Mouse (Mus musculus) embryonic facial prominence, embryonic 10.5 days (tissue): ENCODE results near the gene P2ry13. TPM values are rescaled to one million over a fixed set of nuclear protein-coding genes. Genes with fewer than 3 reads are reported as not detected.

Experiments
- DNase-seq: peaks from one replicate; pipeline ENCODE4 v3.0.0-alpha.2; 2017; ENCODE audit warnings: low spot score
- H3K27ac ChIP-seq: fragments of 300-500 bp; sonication (generic); replicated peaks from 2 replicates; pipeline ENCODE4 v1.5.1; 2016; ENCODE audit warnings: mild to moderate bottlenecking
- H3K27me3 ChIP-seq: fragments of 300-500 bp; sonication (generic); replicated peaks from 2 replicates; pipeline ENCODE4 v1.6.1; 2016; ENCODE audit warnings: low read depth, mild to moderate bottlenecking; ENCODE audit not compliant: poor library complexity, severe bottlenecking
- H3K36me3 ChIP-seq: fragments of 300-500 bp; sonication (generic); replicated peaks from 2 replicates; pipeline ENCODE4 v1.6.1; 2016; ENCODE audit warnings: mild to moderate bottlenecking, moderate library complexity
- H3K4me1 ChIP-seq: fragments of 300-500 bp; sonication (generic); 2 replicates; pipeline ENCODE4 v1.6.1; 2016
- H3K4me3 ChIP-seq: fragments of 300-500 bp; sonication (generic); 2 replicates; pipeline ENCODE4 v1.5.1; 2016; ENCODE audit warnings: mild to moderate bottlenecking, moderate library complexity
- H3K9me3 ChIP-seq: fragments of 300-500 bp; sonication (generic); 2 replicates; pipeline ENCODE4 v1.6.1; 2016; ENCODE audit warnings: mild to moderate bottlenecking
- WGBS: fragments of 180-500 bp; shearing (Covaris S2); methylation state at CpG from one replicate; pipeline ENCODE4 v1.1.7; 2016; 5-methylcytosine and 5-hydroxymethylcytosine counted together
- polyA plus RNA-seq: library from polyadenylated mRNA; unstranded; fragments of >200 nt; fragmentation: Nextera tagmentation; extraction: Ambion mirVana; gene quantifications from 2 replicates; pipeline ENCODE4 v1.2.1, GENCODE M21; 2016

The P2ry13 gene
- polyA plus RNA-seq, 1 experiment from 2014 or later: 0.30 TPM

DNA sequence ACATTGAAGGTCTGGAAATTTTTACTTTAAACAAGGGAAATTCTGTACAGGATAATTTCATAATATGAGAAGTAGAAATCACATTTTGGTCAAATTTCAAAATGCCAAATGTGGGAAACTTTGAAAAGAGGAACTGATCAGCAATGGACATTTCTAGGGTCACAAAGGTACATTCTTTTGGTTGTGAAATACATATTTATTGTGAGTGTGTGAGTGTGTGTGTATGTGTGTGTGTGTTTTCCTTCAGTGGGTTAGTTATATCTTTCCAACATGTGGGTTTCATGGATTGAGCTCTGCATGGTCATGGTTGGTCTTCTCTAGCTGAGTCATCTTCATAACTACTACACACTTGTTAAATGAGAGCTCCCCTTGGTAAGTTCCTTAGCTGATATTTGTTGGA lies 1.7 kb upstream of the P2ry13 start:
- Histone ChIP-seq H3K4me1 (peaks cover 4% of the 10 kb centered on the region; the same call in 1 of the 2 replicates), H3K9me3 (no peaks in the 10 kb centered on the region), H3K27me3 (no peaks in the 10 kb centered on the region), H3K36me3 (no peaks in the 10 kb centered on the region), H3K27ac (no peak overlapping the region), H3K4me3 (no peak overlapping the region)
- DNase-seq: no peak

GRCm38 (mm10) chr3:59211784-59212183 lies 1.1 kb upstream of the P2ry13 start:
- Histone ChIP-seq H3K36me3 (no peaks in the 10 kb centered on the region), H3K4me1 (peaks cover 4% of the 10 kb centered on the region; the same call in 1 of the 2 replicates), H3K4me3 (no peak overlapping the region), H3K27me3 (no peaks in the 10 kb centered on the region), H3K27ac (no peak overlapping the region), H3K9me3 (no peaks in the 10 kb centered on the region)
- DNase-seq: no peak
- WGBS: 85% methylated on average over 8 of the region's 8 CpGs

GRCm38 (mm10) chr3:59210089-59210488 lies 593 bp downstream of the P2ry13 start:
- Histone ChIP-seq H3K27me3 (no peaks in the 10 kb centered on the region), H3K36me3 (no peaks in the 10 kb centered on the region), H3K27ac (no peak overlapping the region), H3K9me3 (no peaks in the 10 kb centered on the region), H3K4me3 (no peak overlapping the region), H3K4me1 (peaks cover 4% of the 10 kb centered on the region; the same call in 1 of the 2 replicates)
- DNase-seq: no peak
- WGBS: 67% methylated on average over 8 of the region's 8 CpGs

GRCm38 (mm10) chr3:59208650-59209548 lies 1.8 kb downstream of the P2ry13 start:
- Histone ChIP-seq H3K27ac (no peak overlapping the region; the same call in 1 of the 2 replicates), H3K4me1 (peaks cover 4% of the 10 kb centered on the region; the same call in 1 of the 2 replicates), H3K27me3 (no peaks in the 10 kb centered on the region), H3K4me3 (no peak overlapping the region), H3K9me3 (no peaks in the 10 kb centered on the region), H3K36me3 (no peaks in the 10 kb centered on the region)
- WGBS: 65% methylated on average over 4 of the region's 4 CpGs
- DNase-seq: peak; percentile 18

- Histone ChIP-seq H3K9me3 (no peaks in the 10 kb centered on the region), H3K4me1 (peaks cover 4% of the 10 kb centered on the region; the same call in 1 of the 2 replicates), H3K27me3 (no peaks in the 10 kb centered on the region), H3K36me3 (no peaks in the 10 kb centered on the region), H3K27ac (no peak overlapping the region), H3K4me3 (no peak overlapping the region)
- DNase-seq: no peak
- whole genome bisulfite sequencing: 74% methylated on average over 4 of the region's 4 CpGs
Measured at GRCm38 (mm10) chr3:59205941-59206340, 4.7 kb downstream of the P2ry13 start.

DNA sequence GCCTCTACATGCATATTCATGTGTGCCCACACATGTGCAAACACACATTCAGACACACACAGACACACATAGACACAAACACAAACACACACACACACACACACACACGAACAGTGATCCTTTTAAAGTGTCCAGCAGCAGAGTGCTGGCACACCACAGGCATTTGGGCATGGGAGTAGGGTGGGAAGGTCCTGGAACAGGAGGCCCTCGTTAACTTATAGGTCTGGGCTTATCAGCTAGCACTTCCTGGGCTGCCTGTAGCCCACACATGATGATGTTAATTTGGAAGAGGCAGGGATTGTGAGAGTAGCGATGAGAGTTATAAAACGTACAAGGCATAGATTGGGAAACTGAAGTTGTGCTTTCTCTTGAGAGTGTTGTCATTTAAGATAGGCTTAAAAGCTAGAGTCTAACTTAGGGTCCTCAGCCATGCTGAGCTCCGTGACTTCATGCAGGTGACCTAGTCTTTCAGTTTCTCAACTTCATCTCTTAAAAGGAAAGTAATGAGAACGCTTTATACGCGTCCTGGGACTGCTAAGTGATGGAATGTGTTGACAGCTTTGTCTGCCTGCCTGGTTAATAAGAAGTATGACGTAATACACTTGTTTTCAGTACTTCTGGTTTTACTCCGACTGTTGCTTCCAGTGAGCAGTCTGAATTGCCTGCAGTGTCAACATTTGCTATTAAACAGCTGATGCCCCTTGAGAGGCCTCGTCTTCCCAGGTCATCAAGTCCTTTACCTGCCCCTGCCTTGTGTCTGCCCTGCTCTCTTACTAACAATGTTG lies 5.8 kb downstream of the P2ry13 start:
- WGBS: 84% methylated on average over 11 of the region's 11 CpGs
- no peak overlapping the region for H3K4me3 ChIP-seq
- H3K4me1 ChIP-seq: peaks cover 4% of the 10 kb centered on the region; the same call in 1 of the 2 replicates
- no peak for DNase-seq
- H3K27me3 ChIP-seq: no peaks in the 10 kb centered on the region
- no peaks in the 10 kb centered on the region for H3K9me3 ChIP-seq
- H3K36me3 ChIP-seq: no peaks in the 10 kb centered on the region
- H3K27ac ChIP-seq: no peak overlapping the region

- Histone ChIP-seq H3K4me1 (peaks cover 4% of the 10 kb centered on the region; the same call in 1 of the 2 replicates), H3K36me3 (no peaks in the 10 kb centered on the region), H3K27me3 (no peaks in the 10 kb centered on the region), H3K4me3 (no peak overlapping the region), H3K27ac (no peak overlapping the region), H3K9me3 (no peaks in the 10 kb centered on the region)
- no peak for DNase-seq
- WGBS: 85% methylated on average over 8 of the region's 8 CpGs
Measured at GRCm38 (mm10) chr3:59203802-59204520, 6.7 kb downstream of the P2ry13 start.

GRCm38 (mm10) chr3:59197329-59197948 lies 13.2 kb downstream of the P2ry13 start:
- H3K4me3 ChIP-seq: no peak overlapping the region
- H3K27ac ChIP-seq: no peak overlapping the region
- 87% methylated on average over 4 of the region's 4 CpGs for WGBS
- no peaks in the 10 kb centered on the region for H3K9me3 ChIP-seq
- DNase-seq: no peak
- H3K27me3 ChIP-seq: no peaks in the 10 kb centered on the region
- no peaks in the 10 kb centered on the region for H3K36me3 ChIP-seq
- H3K4me1 ChIP-seq: no peaks in the 10 kb centered on the region

- H3K4me1 ChIP-seq: no peaks in the 10 kb centered on the region
- DNase-seq: no peak
- whole genome bisulfite sequencing: 84% methylated on average over 7 of the region's 7 CpGs
- no peak within 1 kb of the TSS for H3K27ac ChIP-seq
- no peaks in the 10 kb centered on the region for H3K27me3 ChIP-seq
- H3K36me3 ChIP-seq: no peaks in the 10 kb centered on the region
- H3K9me3 ChIP-seq: no peaks in the 10 kb centered on the region
- no peak within 1 kb of the TSS for H3K4me3 ChIP-seq
Measured at GRCm38 (mm10) chr3:59194938-59195337, 15.7 kb downstream of the P2ry13 start, which contains the start of gene Gpr87. TSS of gene Gpr87 (minus strand) at chr3:59195104.

DNA sequence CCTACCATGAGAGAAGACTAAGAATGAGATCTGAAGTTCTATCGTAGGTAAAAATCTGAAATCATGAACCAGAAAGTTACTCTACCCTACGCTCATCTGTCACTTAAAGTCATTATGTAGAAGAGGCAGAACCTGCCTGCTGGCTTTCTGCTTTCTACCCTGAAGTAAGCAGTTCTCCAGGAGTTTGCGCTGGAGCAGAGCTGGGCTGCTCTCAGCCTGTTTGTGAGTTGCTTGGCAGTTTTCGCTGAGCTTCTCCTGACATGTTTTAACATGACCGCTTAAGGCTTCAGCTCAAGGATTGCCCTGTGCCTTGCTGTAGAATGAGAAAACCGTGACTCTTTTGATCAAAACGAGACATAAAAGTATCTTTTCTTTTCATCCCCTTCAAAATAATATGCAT lies 16.6 kb downstream of the P2ry13 start:
- DNase-seq: no peak
- 87% methylated on average over 7 of the region's 7 CpGs for WGBS
- H3K27me3 ChIP-seq: no peaks in the 10 kb centered on the region

GRCm38 (mm10) chr3:59191674-59192073 lies 19.0 kb downstream of the P2ry13 start:
- no peaks in the 10 kb centered on the region for H3K9me3 ChIP-seq
- H3K4me1 ChIP-seq: no peaks in the 10 kb centered on the region
- H3K4me3 ChIP-seq: no peak overlapping the region
- DNase-seq: no peak
- WGBS: 95% methylated on average over 6 of the region's 6 CpGs
- no peaks in the 10 kb centered on the region for H3K36me3 ChIP-seq
- H3K27me3 ChIP-seq: no peaks in the 10 kb centered on the region
- no peak overlapping the region for H3K27ac ChIP-seq

More for the DNA sequence above, 16.6 kb downstream of the P2ry13 start:
- no peaks in the 10 kb centered on the region for H3K9me3 ChIP-seq
- H3K27ac ChIP-seq: no peak overlapping the region
- no peaks in the 10 kb centered on the region for H3K4me1 ChIP-seq
- H3K4me3 ChIP-seq: no peak overlapping the region
- H3K36me3 ChIP-seq: no peaks in the 10 kb centered on the region

GRCm38 (mm10) chr3:59187336-59187735 lies 23.3 kb downstream of the P2ry13 start:
- H3K36me3 ChIP-seq: no peaks in the 10 kb centered on the region
- no peak overlapping the region for H3K27ac ChIP-seq
- no peaks in the 10 kb centered on the region for H3K27me3 ChIP-seq
- no peaks in the 10 kb centered on the region for H3K9me3 ChIP-seq
- no peaks in the 10 kb centered on the region for H3K4me1 ChIP-seq
- 89% methylated on average over 4 of the region's 4 CpGs for WGBS
- H3K4me3 ChIP-seq: no peak overlapping the region
- no peak for DNase-seq
